Mouse (Mus musculus): Measurements from ENCODE around the gene Srebf2.

GRCm38 (mm10) chr15:82169671-82170070 lies 22.7 kb downstream of the Srebf2 start:
- TF ChIP-seq CTCF (IDR thresholded peaks at IDR 0.05; ENCODE audit: low read depth, low read length) (no peak), POLR2A (IDR thresholded peaks at IDR 0.05; ENCODE audit: borderline replicate concordance, low read depth, low read length) (no peak)

Data from bone marrow macrophage, adult 2 months (primary cell).